Mouse (Mus musculus): ENCODE measurements around the gene Eloa.

DNA sequence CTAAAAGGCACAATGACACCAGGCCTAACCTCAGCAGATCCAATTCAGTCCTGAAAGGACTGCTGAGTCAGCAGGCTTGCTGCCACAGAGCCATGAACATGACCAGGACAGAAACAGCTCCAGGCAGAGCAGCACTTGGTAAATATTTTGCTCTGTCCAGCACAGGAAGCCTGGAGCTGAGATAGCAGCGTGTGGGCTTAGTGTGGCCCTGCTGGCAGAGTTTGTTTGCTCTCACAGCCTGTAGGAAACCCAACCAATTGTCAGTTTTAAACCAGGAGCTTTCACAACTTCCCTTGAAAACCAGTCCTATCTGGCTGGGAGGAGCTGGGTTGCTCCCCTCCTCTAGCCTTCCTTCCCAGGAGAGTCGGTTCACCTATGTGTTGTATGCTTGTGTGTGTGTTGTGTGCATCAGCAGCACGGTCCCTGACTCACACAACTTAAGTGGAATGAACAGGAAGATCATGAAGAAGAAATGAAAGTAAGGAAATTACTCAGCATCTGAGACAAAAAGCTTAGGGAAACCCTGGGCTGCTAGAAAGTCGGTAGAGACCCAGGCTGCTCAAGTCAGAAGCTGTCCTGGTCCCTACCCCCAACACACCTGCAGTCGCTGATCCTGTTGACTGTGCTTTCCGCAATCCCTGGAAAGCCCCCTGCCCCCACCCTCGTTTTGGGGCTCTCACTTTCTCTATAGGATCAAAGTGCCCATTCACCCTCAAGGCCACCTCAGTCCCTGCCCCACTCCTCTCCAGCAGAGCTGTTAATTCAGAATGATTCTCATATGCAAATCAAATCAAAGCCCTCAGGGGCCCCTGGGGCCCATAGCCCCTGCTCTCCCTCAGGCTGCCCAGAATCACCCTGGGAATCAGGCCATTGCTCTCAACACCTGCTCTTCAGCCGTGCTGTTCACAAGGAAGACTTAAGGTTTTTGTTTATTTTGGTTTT, 9.7 kb upstream of the Eloa start:
- TF ChIP-seq CTCF (IDR thresholded peaks at IDR 0.05; ENCODE audit: borderline replicate concordance, extremely low read depth, insufficient read depth, insufficient read length) (no peak), POLR2A (IDR thresholded peaks at IDR 0.05; ENCODE audit: borderline replicate concordance, extremely low read depth, insufficient read depth, insufficient read length, poor library complexity, severe bottlenecking) (no peak)

All from brain, embryonic 14.5 days (tissue).